Mouse (Mus musculus): ENCODE results near the gene Asah2.
"Not testable (repeated sequence)": the region's sequence is repeated elsewhere in the genome, so short reads cannot be mapped to it uniquely, and the experiment has no call there.

Gene Asah2

GRCm38 (mm10) chr19:32107771-32108306 is at the start of gene Asah2:
TSS of gene Asah2 (minus strand) at chr19:32108211.
- DNase-seq (ENCODE audit: low spot score in 2 of 2) = peak; percentile 73 to 75

- no peak for DNase-seq (ENCODE audit: low spot score in 2 of 2)
These were observed 49.0 kb upstream of the Asah2 start for GRCm38 (mm10) chr19:32157045-32157444.

GRCm38 (mm10) chr19:32152529-32152928 is 44.5 kb upstream of the Asah2 start:
- no peak for DNase-seq (ENCODE audit: low spot score in 2 of 2)

GRCm38 (mm10) chr19:32148710-32149109 is 40.7 kb upstream of the Asah2 start:
- DNase-seq (ENCODE audit: low spot score in 2 of 2) = no peak

- DNase-seq (ENCODE audit: low spot score in 2 of 2) = no peak
These were observed 34.4 kb upstream of the Asah2 start for GRCm38 (mm10) chr19:32142383-32142782.

- no peak for DNase-seq (ENCODE audit: low spot score in 2 of 2)
These were observed 30.5 kb upstream of the Asah2 start for GRCm38 (mm10) chr19:32138361-32139088.

- no peak for DNase-seq (ENCODE audit: low spot score in 2 of 2)
These were observed 29.9 kb upstream of the Asah2 start for GRCm38 (mm10) chr19:32137904-32138303.

GRCm38 (mm10) chr19:32136888-32137625 is 29.0 kb upstream of the Asah2 start:
- peak; percentile 30 to 34 for DNase-seq (ENCODE audit: low spot score in 2 of 2)

- DNase-seq (ENCODE audit: low spot score in 2 of 2) = not testable (repeated sequence)
These were observed 23.9 kb upstream of the Asah2 start for GRCm38 (mm10) chr19:32131707-32132488.

- DNase-seq (ENCODE audit: low spot score in 2 of 2) = no peak
These were observed 21.3 kb upstream of the Asah2 start for GRCm38 (mm10) chr19:32129281-32129680.

GRCm38 (mm10) chr19:32127180-32127850 is 19.3 kb upstream of the Asah2 start:
- DNase-seq (ENCODE audit: low spot score in 2 of 2) = no peak

GRCm38 (mm10) chr19:32124155-32124554 is 16.1 kb upstream of the Asah2 start:
- DNase-seq (ENCODE audit: low spot score in 2 of 2) = no peak

GRCm38 (mm10) chr19:32123196-32123595 is 15.2 kb upstream of the Asah2 start:
- no peak for DNase-seq (ENCODE audit: low spot score in 2 of 2)

- DNase-seq (ENCODE audit: low spot score in 2 of 2) = no peak
These were observed 12.8 kb upstream of the Asah2 start for GRCm38 (mm10) chr19:32120798-32121197.

GRCm38 (mm10) chr19:32119666-32120065 is 11.7 kb upstream of the Asah2 start:
- no peak for DNase-seq (ENCODE audit: low spot score in 2 of 2)

GRCm38 (mm10) chr19:32118496-32118895 is 10.5 kb upstream of the Asah2 start:
- DNase-seq (ENCODE audit: low spot score in 2 of 2) = no peak

GRCm38 (mm10) chr19:32117484-32118018 is 9.5 kb upstream of the Asah2 start:
- DNase-seq (ENCODE audit: low spot score in 2 of 2) = no peak

- DNase-seq (ENCODE audit: low spot score in 2 of 2) = no peak
These were observed 4.1 kb upstream of the Asah2 start for GRCm38 (mm10) chr19:32111866-32112790.

GRCm38 (mm10) chr19:32106750-32107149 is 1.3 kb downstream of the Asah2 start:
- DNase-seq (ENCODE audit: low spot score in 2 of 2) = no peak

- DNase-seq (ENCODE audit: low spot score in 2 of 2) = no peak
These were observed 3.8 kb downstream of the Asah2 start for GRCm38 (mm10) chr19:32104217-32104616.
